Mouse (Mus musculus): Measurements from ENCODE around the gene Dnajc22.

DNA sequence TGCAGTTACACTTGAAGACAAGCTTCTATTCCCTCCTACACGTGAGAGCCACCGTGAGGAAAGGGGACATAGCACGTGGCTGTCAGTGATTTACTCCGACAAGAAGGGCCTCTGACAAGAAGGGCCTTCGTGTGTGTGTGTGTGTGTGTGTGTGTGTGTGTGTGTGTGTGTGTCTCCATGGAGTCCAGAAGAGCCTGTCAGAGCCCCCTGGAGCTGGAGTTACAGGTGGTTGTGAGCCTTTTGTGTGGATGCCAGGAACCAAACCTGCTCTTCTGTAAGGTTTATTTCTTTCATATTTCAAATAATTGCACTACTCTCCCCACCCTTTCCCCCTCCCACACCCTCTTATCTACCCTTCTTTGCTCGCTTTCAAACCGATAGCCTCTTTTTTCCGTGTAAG lies 58.4 kb downstream of the Dnajc22 start:
- TF ChIP-seq POLR2A (IDR thresholded peaks at IDR 0.05; ENCODE audit: borderline replicate concordance, control insufficient read depth, low read depth, low read length) = no peak
- no peak for TF ChIP-seq CTCF (IDR thresholded peaks at IDR 0.05; ENCODE audit: control insufficient read depth, insufficient read depth, low read length)

Measured in bone marrow, adult 2 months (tissue).